Mouse (Mus musculus) C2C12 (cell line): ENCODE results near the gene A930033H14Rik. TPM values are rescaled to one million over a fixed set of nuclear protein-coding genes. Genes with fewer than 3 reads are reported as not detected.

Experiments
- H3K27me3 ChIP-seq: one replicate; pipeline ENCODE4 v1.6.1; 2011; ENCODE audit not compliant: control insufficient read depth, insufficient read depth, insufficient read length
- H3K36me3 ChIP-seq: one replicate; pipeline ENCODE4 v1.6.1; 2011; ENCODE audit not compliant: control insufficient read depth, insufficient read depth
- H3K4me3 ChIP-seq: one replicate; pipeline ENCODE4 v1.5.1; 2011; ENCODE audit warnings: mild to moderate bottlenecking, control low read depth; ENCODE audit not compliant: poor library complexity, insufficient read depth, severe bottlenecking
- H3K79me2 ChIP-seq: one replicate; pipeline ENCODE4 v1.6.1; 2011; ENCODE audit not compliant: control insufficient read depth, insufficient read depth
- H3K79me3 ChIP-seq: one replicate; pipeline ENCODE4 v1.6.1; 2011; ENCODE audit warnings: low read depth, control low read depth
- H3ac ChIP-seq: one replicate; pipeline ENCODE3; 2011; ENCODE audit warnings: low read depth; ENCODE audit not compliant: control insufficient read depth, insufficient read length
- CEBPB ChIP-seq: IDR thresholded peaks from one replicate; pipeline ENCODE4 v1.6.1; 2011; ENCODE audit warnings: low read depth, mild to moderate bottlenecking, control low read depth, moderate library complexity
- CTCF ChIP-seq: IDR thresholded peaks from one replicate; pipeline ENCODE4 v1.5.1; 2011; ENCODE audit not compliant: control insufficient read depth, insufficient read depth, insufficient read length
- FOSL1 ChIP-seq: IDR thresholded peaks from one replicate; pipeline ENCODE4 v1.8.0; 2011; ENCODE audit warnings: mild to moderate bottlenecking, low read length; ENCODE audit not compliant: poor library complexity, insufficient read depth, severe bottlenecking
- MAX ChIP-seq: IDR thresholded peaks from one replicate; pipeline ENCODE4 v1.6.1; 2011; ENCODE audit warnings: mild to moderate bottlenecking, control low read depth
- MYOD1 ChIP-seq: IDR thresholded peaks from one replicate; pipeline ENCODE4 v1.6.1; 2011; ENCODE audit warnings: low read depth; ENCODE audit not compliant: control insufficient read depth, insufficient read length
- MYOG ChIP-seq: IDR thresholded peaks from one replicate; pipeline ENCODE4 v1.6.1; 2011; ENCODE audit not compliant: control insufficient read depth, insufficient read length; ENCODE audit errors: extremely low read depth
- USF1 ChIP-seq: IDR thresholded peaks from one replicate; pipeline ENCODE4 v1.6.1; 2011; ENCODE audit warnings: low read depth, mild to moderate bottlenecking, control low read depth, moderate library complexity
- polyA plus RNA-seq: library from polyadenylated mRNA; unstranded; fragments of >200 nt; fragmentation: generic; extraction: Trizol; gene quantifications from one replicate; pipeline ENCODE4 v1.2.1, GENCODE M21; 2012; ENCODE audit warnings: missing spikeins

Gene A930033H14Rik
- polyA plus RNA-seq, 1 experiment = 0.48 TPM

DNA sequence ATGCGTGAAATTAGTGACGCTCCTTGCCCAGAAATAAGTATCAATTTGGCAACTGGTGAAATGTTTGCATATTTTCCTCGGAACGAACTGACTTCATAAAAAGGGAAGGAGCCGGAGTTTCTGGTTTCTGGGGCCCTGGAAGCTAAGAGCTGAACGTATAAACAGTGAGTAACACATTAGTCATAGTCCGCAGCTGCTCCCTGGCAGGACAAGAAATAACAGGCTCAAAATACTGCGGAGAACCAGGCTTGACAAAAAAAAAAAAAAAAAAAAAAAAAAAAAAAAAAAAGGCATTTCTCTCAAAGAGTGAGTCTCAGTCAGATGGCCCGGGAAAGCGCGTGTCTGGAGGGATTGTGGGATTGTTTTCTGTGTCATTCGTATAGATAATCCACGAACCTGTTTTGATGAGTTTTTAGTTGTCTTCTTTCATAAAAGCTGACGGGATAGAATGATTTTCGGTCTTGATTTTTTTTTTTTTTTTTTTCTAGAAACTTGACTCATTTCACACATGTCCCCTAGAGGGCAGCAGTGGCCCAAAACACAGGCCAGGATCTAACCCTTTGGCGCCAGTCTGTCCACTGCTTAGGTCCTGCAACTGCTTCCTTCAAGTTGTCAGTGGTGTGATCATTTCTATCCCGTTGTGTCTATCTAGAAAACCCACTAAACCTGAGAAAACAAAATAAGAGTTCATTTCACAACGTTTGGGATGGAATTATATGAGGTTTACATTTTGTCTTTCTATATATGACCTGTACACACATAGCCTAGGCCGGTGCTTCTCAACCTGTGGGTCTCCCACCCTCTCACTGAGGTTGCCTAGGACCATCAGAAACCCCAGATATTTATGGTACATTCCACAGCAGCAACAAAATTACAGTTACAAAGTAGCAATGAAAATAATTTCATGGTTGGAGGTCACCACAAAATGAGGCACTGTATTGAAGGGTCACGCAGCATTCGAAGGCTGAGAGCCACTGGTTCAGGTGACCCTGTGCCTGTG lies 26.7 kb downstream of the A930033H14Rik start:
- Histone ChIP-seq H3K4me3 (no peak overlapping the region), H3K79me2 (no peaks in the 10 kb centered on the region), H3K79me3 (no peaks in the 10 kb centered on the region), H3K27me3 (no peaks in the 10 kb centered on the region), H3ac (no peak overlapping the region), H3K36me3 (no peaks in the 10 kb centered on the region)
- TF ChIP-seq MYOG = no peak
- TF ChIP-seq MYOD1 = peak; percentile 93
- TF ChIP-seq CTCF = peak; percentile 23
- peak; percentile 97 for TF ChIP-seq FOSL1
- TF ChIP-seq MAX = no peak
- TF ChIP-seq USF1 = no peak
- TF ChIP-seq CEBPB = peak; percentile 14

DNA sequence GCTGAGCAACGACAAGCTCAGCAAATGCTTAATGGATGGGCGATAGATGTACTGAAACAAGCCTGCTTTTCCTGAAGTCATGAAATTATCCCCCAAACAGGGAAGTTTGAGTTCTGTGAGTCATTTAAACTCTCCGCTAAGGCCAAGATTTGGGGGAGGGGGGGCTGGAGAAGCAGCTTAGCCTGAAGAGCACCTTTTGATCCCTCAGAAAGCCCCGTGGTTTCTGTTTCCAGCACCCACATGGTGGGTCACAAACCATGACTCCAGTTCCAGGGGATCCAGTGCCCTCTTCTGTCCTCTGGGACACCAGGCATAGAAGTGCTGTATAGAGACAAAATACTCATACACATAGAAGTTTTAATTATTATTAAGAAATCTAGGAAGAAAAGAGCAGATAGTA lies 27.5 kb downstream of the A930033H14Rik start:
- H3K4me3 ChIP-seq = no peak overlapping the region

DNA sequence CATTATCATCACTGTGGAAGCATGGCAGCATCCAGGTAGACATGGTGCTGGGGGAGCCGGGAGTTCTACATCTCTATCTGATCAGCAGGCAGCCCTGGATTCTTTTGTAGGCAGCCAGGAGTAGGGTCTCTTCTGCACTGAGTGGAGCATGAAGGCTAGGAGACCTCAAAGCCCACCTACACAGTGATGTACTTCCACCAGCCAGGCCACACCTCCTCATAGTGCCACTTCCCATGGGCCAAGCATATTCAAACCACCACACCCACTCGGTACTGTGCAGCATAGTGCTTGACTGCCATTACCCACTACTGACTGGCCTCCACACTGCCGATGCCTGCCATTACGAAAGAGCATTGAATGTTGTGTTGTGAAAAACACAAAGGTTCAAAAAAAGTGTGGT lies 28.0 kb downstream of the A930033H14Rik start:
- Histone ChIP-seq H3K79me2 (no peaks in the 10 kb centered on the region), H3ac (peak overlapping the region; percentile 12), H3K36me3 (no peaks in the 10 kb centered on the region), H3K79me3 (no peaks in the 10 kb centered on the region), H3K27me3 (no peaks in the 10 kb centered on the region), H3K4me3 (no peak overlapping the region)
- TF ChIP-seq MYOG = no peak
- no peak for TF ChIP-seq CEBPB
- no peak for TF ChIP-seq CTCF
- TF ChIP-seq FOSL1 = no peak
- no peak for TF ChIP-seq USF1
- no peak for TF ChIP-seq MAX
- TF ChIP-seq MYOD1 = no peak

More for the DNA sequence above, 27.5 kb downstream of the A930033H14Rik start:
- Histone ChIP-seq H3K79me3 (no peaks in the 10 kb centered on the region), H3K79me2 (no peaks in the 10 kb centered on the region), H3K27me3 (no peaks in the 10 kb centered on the region), H3ac (no peak overlapping the region), H3K36me3 (no peaks in the 10 kb centered on the region)
- TF ChIP-seq USF1 (peak; percentile 10), MYOD1 (no peak)

DNA sequence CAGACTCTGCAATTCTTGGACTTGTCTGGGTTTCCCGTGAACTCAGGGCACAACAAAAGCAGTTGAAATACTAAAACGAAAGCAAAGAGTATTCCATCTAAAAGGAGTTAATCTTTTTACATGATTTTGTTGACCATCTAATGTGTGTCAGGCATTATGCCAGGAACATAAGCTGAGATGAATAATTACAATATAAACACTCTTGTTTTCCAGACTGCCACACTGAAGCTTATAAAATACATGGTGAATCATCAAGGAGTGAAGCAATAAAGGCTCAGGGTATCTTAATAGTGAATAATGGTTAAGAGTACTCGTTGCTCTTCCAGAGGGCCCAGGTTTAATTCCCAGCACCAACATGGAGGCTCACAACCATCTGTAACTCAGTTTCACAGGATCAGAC lies 31.9 kb downstream of the A930033H14Rik start:
- Histone ChIP-seq H3K79me3 (no peaks in the 10 kb centered on the region), H3K36me3 (no peaks in the 10 kb centered on the region), H3K27me3 (no peaks in the 10 kb centered on the region), H3ac (no peak overlapping the region), H3K4me3 (no peak overlapping the region), H3K79me2 (no peaks in the 10 kb centered on the region)
- TF ChIP-seq CEBPB (peak; percentile 81), MYOD1 (no peak)

DNA sequence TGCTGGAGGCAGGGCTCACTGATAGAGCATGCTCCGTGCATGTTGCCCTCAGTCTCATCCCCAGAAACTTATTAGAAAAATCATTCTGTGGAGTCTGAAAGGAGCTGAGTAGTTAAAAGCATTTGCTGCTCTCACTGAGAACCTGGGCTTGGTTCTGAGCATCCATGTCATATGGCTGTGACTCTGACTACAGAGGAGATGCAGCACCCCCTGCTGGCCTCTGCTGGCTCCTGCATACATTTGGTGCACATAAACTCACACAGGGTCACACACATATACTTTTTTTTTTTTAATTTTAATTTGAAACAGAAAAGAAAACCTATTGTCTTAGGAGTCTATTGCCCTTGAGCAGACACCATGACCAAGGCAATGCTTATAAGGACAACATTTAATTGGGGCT lies 33.6 kb downstream of the A930033H14Rik start:
- Histone ChIP-seq H3ac (no peak overlapping the region), H3K27me3 (no peaks in the 10 kb centered on the region), H3K36me3 (no peaks in the 10 kb centered on the region), H3K79me2 (no peaks in the 10 kb centered on the region), H3K79me3 (no peaks in the 10 kb centered on the region), H3K4me3 (no peak overlapping the region)
- TF ChIP-seq CTCF (no peak), FOSL1 (no peak), MYOG (no peak), USF1 (no peak), CEBPB (no peak), MYOD1 (no peak), MAX (no peak)

DNA sequence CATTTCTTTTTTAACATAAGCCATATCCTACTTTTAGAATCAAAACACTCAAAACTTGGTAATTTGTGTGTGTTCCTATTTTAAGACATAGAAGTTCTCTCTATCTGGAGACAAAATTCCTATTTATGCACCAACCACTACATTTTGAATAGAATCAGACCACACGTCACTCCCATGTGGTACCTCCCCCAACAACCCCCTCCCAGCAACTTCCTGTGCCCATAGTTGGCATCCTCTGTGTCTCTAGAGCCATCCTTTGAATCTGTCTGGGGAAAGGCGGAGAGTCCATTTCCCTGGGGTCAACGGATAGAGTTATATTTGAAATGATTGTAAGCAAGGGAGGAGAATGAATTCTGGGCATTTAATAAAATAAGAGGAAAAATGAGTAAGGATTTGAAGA lies 36.8 kb downstream of the A930033H14Rik start:
- Histone ChIP-seq H3K79me3 (no peaks in the 10 kb centered on the region), H3ac (no peak overlapping the region), H3K79me2 (no peaks in the 10 kb centered on the region), H3K36me3 (no peaks in the 10 kb centered on the region), H3K4me3 (no peak overlapping the region), H3K27me3 (no peaks in the 10 kb centered on the region)
- TF ChIP-seq CEBPB (no peak), FOSL1 (no peak), CTCF (no peak), USF1 (no peak), MAX (no peak), MYOD1 (no peak), MYOG (no peak)
